Mouse (Mus musculus): ENCODE results near the gene 1700025G04Rik. TPM values are rescaled to one million over a fixed set of nuclear protein-coding genes. Genes with fewer than 3 reads are reported as not detected.
"Not testable (repeated sequence)": the region's sequence is repeated elsewhere in the genome, so short reads cannot be mapped to it uniquely, and the experiment has no call there.

1700025G04Rik gene
- total RNA-seq, 4 experiments from 2014 or later: 77.9 to 89.2 (median 85.5) TPM

DNA sequence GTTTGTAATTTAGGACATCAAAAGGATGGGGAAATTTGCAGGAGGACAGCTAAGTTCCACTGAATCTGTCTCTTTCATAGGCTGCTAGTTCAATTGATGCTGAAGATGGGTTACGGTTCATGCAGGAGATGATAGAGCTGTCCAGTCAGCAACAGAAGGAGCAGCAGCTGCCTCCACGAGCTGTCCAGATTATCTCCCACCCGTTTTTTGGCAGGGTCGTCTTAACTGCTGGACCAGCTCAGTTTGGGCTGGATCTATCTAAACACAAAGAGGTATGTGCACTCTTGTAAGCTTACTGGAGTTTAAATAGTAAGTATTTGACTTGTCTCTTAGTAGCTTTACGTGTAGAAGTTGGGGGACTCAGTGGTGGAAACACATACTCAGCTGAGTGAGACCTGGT is 282.6 kb downstream of the 1700025G04Rik start:
- DNase-seq (ENCODE audit: low spot score in 2 of 2): no peak

DNA sequence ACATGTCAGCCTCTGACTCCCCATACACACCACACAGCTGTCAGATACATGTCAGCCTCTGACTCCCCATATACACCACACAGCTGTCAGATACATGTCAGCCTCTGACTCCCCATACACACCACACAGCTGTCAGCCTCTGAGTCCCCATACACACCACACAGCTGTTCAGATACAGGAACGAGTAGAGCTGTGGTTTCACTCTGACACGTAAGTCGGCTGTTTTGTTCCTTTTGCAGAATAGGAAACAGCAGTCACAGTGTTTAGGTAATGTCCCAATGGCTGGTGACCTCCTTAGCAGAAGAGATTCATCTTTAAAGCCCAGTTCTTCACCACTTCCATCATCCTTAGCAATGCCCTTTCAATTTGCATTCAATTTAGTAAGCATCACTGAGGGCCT is 287.1 kb downstream of the 1700025G04Rik start:
- DNase-seq (ENCODE audit: low spot score in 2 of 2): not testable (repeated sequence)

All from gastrocnemius, adult 8-10 months (tissue).